Mouse (Mus musculus) CH12.LX (cell line): Measurements from ENCODE around the gene Fam169b. TPM values are rescaled to one million over a fixed set of nuclear protein-coding genes. Genes with fewer than 3 reads are reported as not detected.

Experiments
- DNase-seq: peaks from one replicate; pipeline ENCODE4 v3.0.0-alpha.2; 2013; ENCODE audit errors: extremely low read depth
- H3K27ac ChIP-seq: 2 replicates; pipeline ENCODE4 v1.5.1; 2012; ENCODE audit warnings: low read depth, mild to moderate bottlenecking, control low read depth, moderate library complexity; ENCODE audit not compliant: insufficient read depth
- H3K27me3 ChIP-seq: replicated peaks from 2 replicates; pipeline ENCODE3; 2012; ENCODE audit warnings: inconsistent platforms
- H3K36me3 ChIP-seq, 2 experiments: replicated peaks in 1 of 2; 2 replicates each; pipeline versions ENCODE3 to v1.6.1; 2012; ENCODE audit warnings: inconsistent platforms in 1 of 2, low read length in 1 of 2, mild to moderate bottlenecking in 1 of 2, mixed read lengths in 1 of 2, moderate library complexity in 1 of 2; ENCODE audit not compliant: control insufficient read depth in 1 of 2, insufficient read depth in 1 of 2
- H3K4me1 ChIP-seq, 2 experiments: 2 replicates each; pipeline ENCODE4 v1.6.1; 2012; ENCODE audit warnings: inconsistent platforms in 1 of 2, moderate library complexity in 1 of 2; ENCODE audit not compliant: insufficient read depth in 2 of 2, control insufficient read depth in 1 of 2
- H3K4me2 ChIP-seq: 2 replicates; pipeline ENCODE4 v1.6.1; 2012; ENCODE audit warnings: low read depth, mild to moderate bottlenecking, control low read depth; ENCODE audit not compliant: poor library complexity, insufficient read depth, severe bottlenecking
- H3K4me3 ChIP-seq, 3 experiments: fragments of 150-350 bp in 1 of 3; sonication (generic) in 1 of 3; replicated peaks in 1 of 3; 2 replicates each; pipeline versions ENCODE3 to v1.5.1; 2011 to 2012; ENCODE audit warnings: low read depth in 2 of 3, low read length in 2 of 3, mild to moderate bottlenecking in 2 of 3, moderate library complexity in 2 of 3, control low read depth in 1 of 3, improper control_type of control experiment in 1 of 3, inconsistent platforms in 1 of 3, mixed read lengths in 1 of 3; ENCODE audit not compliant: poor library complexity in 1 of 3
- H3K79me2 ChIP-seq: replicated peaks from 2 replicates; pipeline ENCODE4 v1.6.1; 2012; ENCODE audit warnings: mild to moderate bottlenecking, moderate library complexity; ENCODE audit not compliant: control insufficient read depth, poor library complexity, insufficient read depth, severe bottlenecking; ENCODE audit errors: extremely low read depth
- H3K9ac ChIP-seq: 2 replicates; pipeline ENCODE4 v1.6.1; 2012; ENCODE audit warnings: low read depth, mild to moderate bottlenecking, control low read depth, moderate library complexity; ENCODE audit not compliant: insufficient read depth
- H3K9me3 ChIP-seq: replicated peaks from 2 replicates; pipeline ENCODE3; 2012; ENCODE audit warnings: low read length, inconsistent platforms, mixed read lengths
- CHD1 ChIP-seq: IDR thresholded peaks from 2 replicates; pipeline ENCODE4 v1.6.1; 2012; ENCODE audit warnings: low read depth, low read length, improper control_type of control experiment, inconsistent platforms
- CHD2 ChIP-seq: IDR thresholded peaks from 2 replicates; pipeline ENCODE4 v1.6.1; 2011; ENCODE audit warnings: low read length, improper control_type of control experiment
- CTCF ChIP-seq, 2 experiments: IDR thresholded peaks in 1 of 2; conservative IDR thresholded peaks in 1 of 2; 2 replicates each; pipeline ENCODE4 v1.5.1; 2011 to 2012; ENCODE audit warnings: low read depth in 2 of 2, low read length in 2 of 2, improper control_type of control experiment in 1 of 2, inconsistent platforms in 1 of 2, mild to moderate bottlenecking in 1 of 2, moderate library complexity in 1 of 2
- ELF1 ChIP-seq: IDR thresholded peaks from 2 replicates; pipeline ENCODE4 v1.6.1; 2014; ENCODE audit warnings: low read depth, mild to moderate bottlenecking, inconsistent platforms, low read length, improper control_type of control experiment
- HCFC1 ChIP-seq: IDR thresholded peaks from 2 replicates; pipeline ENCODE4 v1.6.1; 2012; ENCODE audit warnings: low read depth, mild to moderate bottlenecking, inconsistent platforms, low read length, improper control_type of control experiment
- IRF4 ChIP-seq: IDR thresholded peaks from 2 replicates; pipeline ENCODE4 v1.6.1; 2014; ENCODE audit warnings: low read depth, mild to moderate bottlenecking, inconsistent platforms, low read length, improper control_type of control experiment
- JUN ChIP-seq: IDR thresholded peaks from 2 replicates; pipeline ENCODE4 v1.6.1; 2011; ENCODE audit warnings: low read depth, mild to moderate bottlenecking, low read length, improper control_type of control experiment, moderate library complexity; ENCODE audit not compliant: insufficient read depth
- JUND ChIP-seq: conservative IDR thresholded peaks from 2 replicates; pipeline ENCODE4 v1.6.1; 2011; ENCODE audit warnings: low read depth, low read length, improper control_type of control experiment
- KAT2A ChIP-seq: IDR thresholded peaks from 2 replicates; pipeline ENCODE4 v1.6.1; 2012; ENCODE audit warnings: low read length, improper control_type of control experiment, inconsistent platforms; ENCODE audit not compliant: insufficient replicate concordance
- MEF2A ChIP-seq: IDR thresholded peaks from 2 replicates; pipeline ENCODE4 v1.6.1; 2014; ENCODE audit warnings: low read depth, mild to moderate bottlenecking, inconsistent platforms, low read length, improper control_type of control experiment, borderline replicate concordance
- MXI1 ChIP-seq: IDR thresholded peaks from 2 replicates; pipeline ENCODE4 v1.6.1; 2011; ENCODE audit warnings: mild to moderate bottlenecking, low read depth, low read length, improper control_type of control experiment
- MYC ChIP-seq: IDR thresholded peaks from 2 replicates; pipeline ENCODE4 v1.6.1; 2011; ENCODE audit warnings: low read depth, mild to moderate bottlenecking, improper control_type of control experiment, low read length
- NRF1 ChIP-seq: IDR thresholded peaks from 2 replicates; pipeline ENCODE4 v1.6.1; 2014; ENCODE audit warnings: low read depth, mild to moderate bottlenecking, inconsistent platforms, low read length, improper control_type of control experiment, moderate library complexity
- PAX5 ChIP-seq: IDR thresholded peaks from 2 replicates; pipeline ENCODE4 v1.6.1; 2012; ENCODE audit warnings: low read length, inconsistent platforms, mixed read lengths
- POLR2AphosphoS2 ChIP-seq: IDR thresholded peaks from 2 replicates; pipeline ENCODE4 v1.6.1; 2011; ENCODE audit warnings: low read depth, low read length, improper control_type of control experiment
- RAD21 ChIP-seq: IDR thresholded peaks from 2 replicates; pipeline ENCODE4 v1.6.1; 2011; ENCODE audit warnings: low read depth, mild to moderate bottlenecking, low read length, improper control_type of control experiment, moderate library complexity
- RCOR1 ChIP-seq: conservative IDR thresholded peaks from 2 replicates; pipeline ENCODE4 v1.6.1; 2012; ENCODE audit warnings: low read depth, mild to moderate bottlenecking, inconsistent platforms, low read length, improper control_type of control experiment
- SIN3A ChIP-seq: IDR thresholded peaks from 2 replicates; pipeline ENCODE4 v1.6.1; 2012; ENCODE audit warnings: low read length, improper control_type of control experiment, inconsistent platforms
- SMC3 ChIP-seq: IDR thresholded peaks from 2 replicates; pipeline ENCODE4 v1.6.1; 2011; ENCODE audit warnings: low read depth, low read length, improper control_type of control experiment
- TBP ChIP-seq: conservative IDR thresholded peaks from 2 replicates; pipeline ENCODE4 v1.6.1; 2011; ENCODE audit warnings: low read depth, low read length, improper control_type of control experiment
- TCF12 ChIP-seq: IDR thresholded peaks from 2 replicates; pipeline ENCODE4 v1.6.1; 2014; ENCODE audit warnings: low read depth, mild to moderate bottlenecking, inconsistent platforms, low read length, improper control_type of control experiment
- UBTF ChIP-seq: IDR thresholded peaks from 2 replicates; pipeline ENCODE4 v1.6.1; 2012; ENCODE audit warnings: low read depth, mild to moderate bottlenecking, inconsistent platforms, low read length, improper control_type of control experiment, moderate library complexity
- USF1 ChIP-seq: IDR thresholded peaks from 2 replicates; pipeline ENCODE4 v1.6.1; 2014; ENCODE audit warnings: low read depth, mild to moderate bottlenecking, inconsistent platforms, low read length, improper control_type of control experiment
- USF2 ChIP-seq: conservative IDR thresholded peaks from 2 replicates; pipeline ENCODE4 v1.6.1; 2011; ENCODE audit warnings: low read depth, low read length, improper control_type of control experiment
- ZC3H11A ChIP-seq: IDR thresholded peaks from 2 replicates; pipeline ENCODE4 v1.6.1; 2012; ENCODE audit warnings: low read depth, mild to moderate bottlenecking, inconsistent platforms, low read length, improper control_type of control experiment
- ZKSCAN1 ChIP-seq: IDR thresholded peaks from 2 replicates; pipeline ENCODE4 v1.6.1; 2012; ENCODE audit warnings: low read depth, inconsistent platforms, low read length, improper control_type of control experiment, borderline replicate concordance
- ZMIZ1 ChIP-seq: IDR thresholded peaks from 2 replicates; pipeline ENCODE4 v1.6.1; 2012; ENCODE audit warnings: low read depth, mild to moderate bottlenecking, inconsistent platforms, low read length, improper control_type of control experiment
- dilution Hi-C: fragments of 300-500 bp; cut with MboI; formaldehyde crosslinking; loops from 2 replicates; pipeline ENCODE4 v1.14.3; 2020; ENCODE audit warnings: low sequenced_read_pairs; ENCODE audit not compliant: extremely low pct_unique_long_range_greater_than_20kb, extremely low pct_ligation_motif_present
- in situ Hi-C: fragments of 300-500 bp; cut with MboI; formaldehyde crosslinking; loops from 3 replicates; pipeline ENCODE4 v1.14.3; 2019; ENCODE audit warnings: low sequenced_read_pairs, low pct_ligation_motif_present, low pct_unique_long_range_greater_than_20kb, mixed read lengths
- polyA plus RNA-seq: library from polyadenylated mRNA; unstranded; fragments of >175 nt; gene quantifications from 2 replicates; pipeline ENCODE4 v1.2.1, GENCODE M21; 2012; ENCODE audit warnings: low read depth; ENCODE audit not compliant: insufficient read length
- total RNA-seq, 2 experiments: library from RNA; depleted of rRNA; stranded (reverse); fragments of 300-350 nt in 1 of 2; fragments of >200 nt in 1 of 2; gene quantifications; 2 replicates each; pipeline ENCODE4 v1.2.3; 2012 to 2014

Gene Fam169b
- total and polyA plus RNA-seq, 3 experiments: 15.9 to 17.0 (median 16.2) TPM

GRCm38 (mm10) chr7:68228491-68228890 lies 45.1 kb upstream of the Fam169b start:
- dilution Hi-C loops (no loop called here), in situ Hi-C loops (no loop called here)
- no peak for DNase-seq
- no peak overlapping the region for H3K4me3 ChIP-seq
- no peaks in the 10 kb centered on the region for H3K36me3 ChIP-seq
- no peak overlapping the region for H3K27ac ChIP-seq
- H3K9ac ChIP-seq: no peak overlapping the region
- peaks cover 5 to 26% of the 10 kb centered on the region in 2 experiments; a peak in 3 of 4 replicates for H3K4me1 ChIP-seq
- H3K27me3 ChIP-seq: no peaks in the 10 kb centered on the region
- no peak overlapping the region for H3K4me2 ChIP-seq
- H3K9me3 ChIP-seq: no peaks in the 10 kb centered on the region
- H3K79me2 ChIP-seq: no peaks in the 10 kb centered on the region
- TF ChIP-seq USF1 (no peak), CHD1 (no peak), MXI1 (no peak), MEF2A (no peak), ZMIZ1 (no peak), HCFC1 (no peak), CHD2 (no peak), JUND (no peak), USF2 (no peak), TBP (no peak), ELF1 (no peak), IRF4 (no peak), SIN3A (no peak), NRF1 (no peak), SMC3 (no peak)
- TF ChIP-seq, all 38 proteins: peak for 0

GRCm38 (mm10) chr7:68230831-68231230 lies 42.8 kb upstream of the Fam169b start:
- Histone ChIP-seq H3K9ac (no peak overlapping the region), H3K4me2 (no peak overlapping the region), H3K27me3 (no peaks in the 10 kb centered on the region), H3K9me3 (no peaks in the 10 kb centered on the region), H3K4me1 (peaks cover 13 to 35% of the 10 kb centered on the region in 2 experiments), H3K4me3 (no peak overlapping the region), H3K27ac (no peak overlapping the region), H3K79me2 (no peaks in the 10 kb centered on the region), H3K36me3 (no peaks in the 10 kb centered on the region)
- dilution Hi-C loops (no loop called here), in situ Hi-C loops (no loop called here)
- TF ChIP-seq MXI1: no peak
- TF ChIP-seq TCF12: no peak
- TF ChIP-seq RAD21: no peak
- no peak for TF ChIP-seq JUN
- TF ChIP-seq HCFC1: no peak
- TF ChIP-seq ZKSCAN1: no peak
- TF ChIP-seq POLR2AphosphoS2: no peak
- TF ChIP-seq ELF1: no peak
- TF ChIP-seq PAX5: no peak
- no peak for TF ChIP-seq KAT2A
- TF ChIP-seq CHD2: no peak
- no peak for TF ChIP-seq MYC
- TF ChIP-seq ZC3H11A: no peak
- no peak for TF ChIP-seq CTCF (conservative IDR thresholded peaks at IDR 0.05 in 1 of 2, IDR thresholded peaks at IDR 0.05 in 1 of 2; ENCODE audit: low read depth in 2 of 2, low read length in 2 of 2)
- no peak for TF ChIP-seq USF1
- TF ChIP-seq RCOR1: no peak
- TF ChIP-seq UBTF: no peak
- no peak for DNase-seq
